In genomic region chr7:82272875-82273274, GRCm38 (mm10) we compare ENCODE assay signal across 8 mouse cellular contexts.
DNase-seq lines count a peak whose midpoint lies in the region; ATAC-seq and TF ChIP-seq lines count a peak whose summit lies in the region.
"Not testable (repeated sequence)": the region's sequence is repeated elsewhere in the genome, so short reads cannot be mapped to it uniquely, and the experiment has no call there.

No protein-coding gene starts in this region.

- H3K36me3 ChIP-seq in forebrain, embryonic 14.5 days (ENCODE audit: control insufficient read depth, insufficient read depth, low read length); neural tube, embryonic 11.5 days (ENCODE audit: control insufficient read depth, insufficient read depth, low read length): not testable (repeated sequence)

- not testable (repeated sequence) for H3K4me3 ChIP-seq in cerebellum, adult 2 months (replicated peaks; ENCODE audit: insufficient read depth, low read depth, low read length); forebrain, embryonic 14.5 days (ENCODE audit: low read depth, low read length); lung, adult 2 months (replicated peaks; ENCODE audit: extremely low read depth, low read depth, low read length); neural tube, embryonic 11.5 days (ENCODE audit: low read depth, low read length)

- H3K27me3 ChIP-seq in cerebellum, adult 2 months (ENCODE audit: control insufficient read depth, insufficient read depth, low read length); forebrain, embryonic 14.5 days (replicated peaks; ENCODE audit: control insufficient read depth, insufficient read depth, low read length); neural tube, embryonic 11.5 days (ENCODE audit: control insufficient read depth, insufficient read depth, low read length): not testable (repeated sequence)

- TF ChIP-seq POLR2A in cerebellum, adult 2 months (IDR thresholded peaks at IDR 0.05; ENCODE audit: borderline replicate concordance, insufficient read depth, low read length); lung, adult 2 months (IDR thresholded peaks at IDR 0.05; ENCODE audit: borderline replicate concordance, extremely low read depth, low read depth, low read length): not testable (repeated sequence)

- not testable (repeated sequence) for H3K27ac ChIP-seq in cerebellum, adult 2 months (ENCODE audit: insufficient read depth, low read length); forebrain, embryonic 14.5 days (ENCODE audit: low read depth, low read length); neural tube, embryonic 11.5 days (ENCODE audit: low read depth, low read length)

- H3K9ac ChIP-seq in forebrain, embryonic 14.5 days (ENCODE audit: low read length); neural tube, embryonic 11.5 days (ENCODE audit: low read length): not testable (repeated sequence)

- not testable (repeated sequence) for H3K4me1 ChIP-seq in cerebellum, adult 2 months (ENCODE audit: control insufficient read depth, insufficient read depth, low read length); forebrain, embryonic 14.5 days (ENCODE audit: control insufficient read depth, insufficient read depth, low read length); lung, adult 2 months (ENCODE audit: control insufficient read depth, insufficient read depth, low read length); neural tube, embryonic 11.5 days (ENCODE audit: control insufficient read depth, insufficient read depth, low read length)

- peak; percentile 48 for DNase-seq in MN1 (ENCODE audit: low spot score)
- peak; percentile 19 to 23 for DNase-seq in cerebellum, adult 2 months
- DNase-seq in forebrain, embryonic 14.5 days (ENCODE audit: low spot score) = peak; percentile 72
- peak; percentile 63 for DNase-seq in heart, postnatal 4 days
- DNase-seq in kidney, postnatal 14 days = peak; percentile 60
- DNase-seq in lung, adult 2 months = not testable (repeated sequence)
- peak; percentile 19 for DNase-seq in neural tube, embryonic 11.5 days (ENCODE audit: low spot score)
- peak; percentile 35 for DNase-seq in urinary bladder, postnatal 14 days (ENCODE audit: low spot score)

- not testable (repeated sequence) for H3K4me2 ChIP-seq in forebrain, embryonic 14.5 days (ENCODE audit: low read length); neural tube, embryonic 11.5 days (ENCODE audit: low read depth)

- not testable (repeated sequence) for ATAC-seq in forebrain, embryonic 14.5 days; neural tube, embryonic 11.5 days (ENCODE audit: insufficient read depth, low FRiP score, low TSS enrichment)

- H3K9me3 ChIP-seq in forebrain, embryonic 14.5 days (replicated peaks; ENCODE audit: control insufficient read depth, low read length); neural tube, embryonic 11.5 days (ENCODE audit: control insufficient read depth, low read length): not testable (repeated sequence)

- WGBS in cerebellum, adult 2 months = 23% methylated on average over 5 of the region's 5 CpGs
- 30% methylated on average over 5 of the region's 5 CpGs for WGBS in forebrain, embryonic 14.5 days
- WGBS in lung, adult 2 months = 25% methylated on average over 5 of the region's 5 CpGs
- WGBS in neural tube, embryonic 11.5 days = 35% methylated on average over 5 of the region's 5 CpGs

- TF ChIP-seq CTCF in cerebellum, adult 2 months (IDR thresholded peaks at IDR 0.05; ENCODE audit: borderline replicate concordance, insufficient read depth, low read depth, low read length) = peak; percentile 51; the same call in 1 of the 2 replicates
- peak; percentile 25; the same call in 1 of the 2 replicates for TF ChIP-seq CTCF in lung, adult 2 months (IDR thresholded peaks at IDR 0.05; ENCODE audit: insufficient read depth, low read length)
